Mouse (Mus musculus) hematopoietic stem cell, adult 5-6 weeks (primary cell): ENCODE measurements around the gene Celsr1. TPM values are rescaled to one million over a fixed set of nuclear protein-coding genes. Genes with fewer than 3 reads are reported as not detected.

ENCODE experiments used
- total RNA-seq: library from RNA; stranded (forward); fragments of 172-1452, 232-1000 nt; gene quantifications from 2 replicates; pipeline ENCODE4 v1.2.3, GENCODE M21; 2017

Gene Celsr1
- total RNA-seq, 1 experiment from 2014 or later, result 3.0 TPM

Other genes starting within 250 kb of the Celsr1 start
- 12.1 and 12.4 TPM in 2 replicates for gene Cdpf1, start 222.1 kb downstream of the Celsr1 start, total RNA-seq
- gene Pkdrej, start 212.0 kb downstream of the Celsr1 start, total RNA-seq, result 0.19 TPM in 1 of 2 replicates, not detected in the other
- gene Ttc38, start 201.5 kb downstream of the Celsr1 start, total RNA-seq, result 7.6 and 11.3 TPM in 2 replicates
- gene Gtse1, start 174.0 kb downstream of the Celsr1 start, total RNA-seq, result 9.4 and 13.3 TPM in 2 replicates
- 18.3 and 30.9 TPM in 2 replicates for gene Trmu, start 154.5 kb downstream of the Celsr1 start, total RNA-seq
- gene Gramd4, start 23.9 kb upstream of the Celsr1 start, total RNA-seq, result 37.6 and 66.4 TPM in 2 replicates
- gene Cerk, start 152.4 kb upstream of the Celsr1 start, total RNA-seq, result 20.3 and 28.3 TPM in 2 replicates
- 14.6 and 25.8 TPM in 2 replicates for gene Tbc1d22a, start 180.7 kb upstream of the Celsr1 start, total RNA-seq